Mouse (Mus musculus): ENCODE data around the gene Gm20388.
"Not testable (repeated sequence)": the region's sequence is repeated elsewhere in the genome, so short reads cannot be mapped to it uniquely, and the experiment has no call there.

Gene Gm20388

GRCm38 (mm10) chr8:123271147-123271546, 3360.5 kb downstream of the Gm20388 start:
- no peak for DNase-seq (ENCODE audit: low spot score in 2 of 2)

GRCm38 (mm10) chr8:123271901-123272300, 3361.3 kb downstream of the Gm20388 start:
- DNase-seq (ENCODE audit: low spot score in 2 of 2): no peak

GRCm38 (mm10) chr8:123274447-123274846, 3363.8 kb downstream of the Gm20388 start:
- no peak for DNase-seq (ENCODE audit: low spot score in 2 of 2)

GRCm38 (mm10) chr8:123275096-123275495, 3364.5 kb downstream of the Gm20388 start:
- no peak for DNase-seq (ENCODE audit: low spot score in 2 of 2)

- DNase-seq (ENCODE audit: low spot score in 2 of 2): no peak
Measured at GRCm38 (mm10) chr8:123278445-123278844, 3367.8 kb downstream of the Gm20388 start.

GRCm38 (mm10) chr8:123279828-123280227, 3369.2 kb downstream of the Gm20388 start:
- DNase-seq (ENCODE audit: low spot score in 2 of 2): no peak

GRCm38 (mm10) chr8:123280302-123281094, 3369.9 kb downstream of the Gm20388 start:
- DNase-seq (ENCODE audit: low spot score in 2 of 2): no peak

- DNase-seq (ENCODE audit: low spot score in 2 of 2): not testable (repeated sequence)
Measured at GRCm38 (mm10) chr8:123282994-123283393, 3372.4 kb downstream of the Gm20388 start.

- no peak for DNase-seq (ENCODE audit: low spot score in 2 of 2)
Measured at GRCm38 (mm10) chr8:123283991-123284390, 3373.3 kb downstream of the Gm20388 start.

GRCm38 (mm10) chr8:123284493-123284892, 3373.9 kb downstream of the Gm20388 start:
- no peak for DNase-seq (ENCODE audit: low spot score in 2 of 2)

GRCm38 (mm10) chr8:123287362-123287761, 3376.7 kb downstream of the Gm20388 start:
- no peak for DNase-seq (ENCODE audit: low spot score in 2 of 2)

- no peak for DNase-seq (ENCODE audit: low spot score in 2 of 2)
Measured at GRCm38 (mm10) chr8:123290166-123290565, 3379.5 kb downstream of the Gm20388 start.

- peak in 1 of 2 experiments; percentile 13 for DNase-seq (ENCODE audit: low spot score in 2 of 2)
Measured at GRCm38 (mm10) chr8:123290679-123291078, 3380.0 kb downstream of the Gm20388 start.

- DNase-seq (ENCODE audit: low spot score in 2 of 2): peak; percentile 68 to 77
Measured at GRCm38 (mm10) chr8:123291716-123292115, 3381.1 kb downstream of the Gm20388 start.

- no peak for DNase-seq (ENCODE audit: low spot score in 2 of 2)
Measured at GRCm38 (mm10) chr8:123292281-123292680, 3381.6 kb downstream of the Gm20388 start.

GRCm38 (mm10) chr8:123292785-123293184, 3382.1 kb downstream of the Gm20388 start:
- no peak for DNase-seq (ENCODE audit: low spot score in 2 of 2)

- no peak for DNase-seq (ENCODE audit: low spot score in 2 of 2)
Measured at GRCm38 (mm10) chr8:123298301-123298700, 3387.7 kb downstream of the Gm20388 start.

GRCm38 (mm10) chr8:123308738-123309137, 3398.1 kb downstream of the Gm20388 start:
- no peak for DNase-seq (ENCODE audit: low spot score in 2 of 2)

GRCm38 (mm10) chr8:123317781-123318466, 3407.3 kb downstream of the Gm20388 start:
- DNase-seq (ENCODE audit: low spot score in 2 of 2): no peak

- peak; percentile 89 to 90 for DNase-seq (ENCODE audit: low spot score in 2 of 2)
Measured at GRCm38 (mm10) chr8:123318467-123318911, 3407.8 kb downstream of the Gm20388 start, which contains the start of gene Fanca. Gene Fanca (minus strand): TSS chr8:123318576.

- DNase-seq (ENCODE audit: low spot score in 2 of 2): peak; percentile 18 to 21
Measured at GRCm38 (mm10) chr8:123319522-123320164, 3409.0 kb downstream of the Gm20388 start.

GRCm38 (mm10) chr8:123328552-123328951, 3417.9 kb downstream of the Gm20388 start:
- no peak for DNase-seq (ENCODE audit: low spot score in 2 of 2)

Measured in heart, adult 9 months (tissue).